Mouse (Mus musculus): ENCODE measurements around the gene Ak5. TPM values are rescaled to one million over a fixed set of nuclear protein-coding genes. Genes with fewer than 3 reads are reported as not detected.

The Ak5 gene
- polyA plus RNA-seq, 1 experiment from 2014 or later = 7.1 TPM

DNA sequence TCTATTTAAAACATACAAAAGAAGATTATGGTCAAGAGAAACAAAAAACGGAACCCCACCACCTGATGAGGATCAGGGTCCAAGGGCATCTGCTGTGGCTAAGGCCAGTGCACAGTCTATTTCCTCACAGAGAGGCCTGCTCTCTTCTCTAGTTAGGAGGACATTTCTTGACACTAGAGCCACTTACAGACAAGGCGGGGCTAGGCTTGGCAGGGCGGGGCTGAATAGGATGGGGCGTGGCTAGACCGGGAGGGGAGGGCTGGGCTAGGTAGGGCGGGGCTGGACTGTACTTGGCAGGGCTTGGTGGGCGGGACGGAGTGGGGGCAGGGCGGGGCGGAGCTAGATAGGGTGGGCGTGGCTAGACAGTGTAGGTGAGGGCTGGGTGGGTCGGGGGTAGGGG, 110.5 kb downstream of the Ak5 start:
- H3K9ac ChIP-seq (replicated peaks) = no peak overlapping the region
- H3K27me3 ChIP-seq = no peaks in the 10 kb centered on the region
- no peaks in the 10 kb centered on the region for H3K36me3 ChIP-seq
- no peak overlapping the region for H3K27ac ChIP-seq (replicated peaks)
- no peak for ATAC-seq (replicated peaks)
- no peak overlapping the region for H3K4me3 ChIP-seq
- WGBS = 47% methylated on average over 12 of the region's 12 CpGs
- no peaks in the 10 kb centered on the region for H3K4me1 ChIP-seq
- no peaks in the 10 kb centered on the region for H3K9me3 ChIP-seq
- H3K4me2 ChIP-seq (replicated peaks) = no peak overlapping the region

DNA sequence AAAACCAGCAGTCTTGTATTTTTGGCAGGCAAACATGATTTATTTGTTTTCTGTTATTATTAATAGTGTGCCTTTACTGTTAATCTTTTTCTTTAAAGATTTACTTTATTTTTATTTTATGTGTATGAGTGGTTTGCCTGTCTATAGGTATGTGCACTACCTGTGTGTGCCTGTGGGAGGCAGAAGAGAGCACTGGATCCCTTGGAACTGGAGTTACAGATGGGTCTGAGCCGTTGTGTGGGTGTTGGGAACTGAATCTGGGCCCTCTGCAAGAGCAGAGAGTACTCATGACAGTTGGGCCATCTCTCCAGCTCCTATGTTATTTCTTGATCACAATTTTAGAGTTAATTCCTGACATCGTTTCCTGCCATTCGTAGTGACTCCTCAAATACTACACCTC, 111.2 kb downstream of the Ak5 start:
- no peak overlapping the region for H3K4me3 ChIP-seq
- WGBS = 92% methylated on average over 3 of the region's 3 CpGs
- no peak overlapping the region for H3K4me2 ChIP-seq (replicated peaks)
- H3K9ac ChIP-seq (replicated peaks) = no peak overlapping the region
- no peak for ATAC-seq (replicated peaks)
- no peaks in the 10 kb centered on the region for H3K27me3 ChIP-seq
- H3K4me1 ChIP-seq = no peaks in the 10 kb centered on the region
- H3K27ac ChIP-seq (replicated peaks) = no peak overlapping the region
- no peaks in the 10 kb centered on the region for H3K36me3 ChIP-seq
- no peaks in the 10 kb centered on the region for H3K9me3 ChIP-seq

DNA sequence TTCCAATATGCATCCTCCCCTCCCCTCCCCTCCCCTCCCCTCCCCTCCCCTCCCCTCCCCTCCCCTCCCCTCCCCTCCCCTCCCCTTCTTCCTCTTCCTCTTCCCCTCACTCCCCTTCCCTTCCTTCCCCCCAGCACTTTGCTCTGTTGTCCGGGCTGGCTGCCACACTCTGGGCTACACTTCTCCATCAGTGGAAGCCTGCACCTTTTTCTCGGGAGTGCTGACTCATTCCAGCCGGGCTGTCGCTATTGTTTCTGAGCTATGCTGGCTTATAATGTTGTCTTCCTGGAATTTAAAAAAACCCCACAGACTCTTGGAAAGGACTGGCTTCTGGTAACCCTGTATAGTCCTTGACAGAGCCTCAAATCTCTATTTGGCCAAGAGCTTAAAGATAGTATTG, 111.7 kb downstream of the Ak5 start:
- Histone ChIP-seq H3K4me3 (no peak overlapping the region), H3K4me2 (replicated peaks) (no peak overlapping the region), H3K9me3 (no peaks in the 10 kb centered on the region), H3K27me3 (no peaks in the 10 kb centered on the region), H3K4me1 (no peaks in the 10 kb centered on the region), H3K27ac (replicated peaks) (no peak overlapping the region), H3K9ac (replicated peaks) (no peak overlapping the region), H3K36me3 (no peaks in the 10 kb centered on the region)
- WGBS = 64% methylated on average over 3 of the region's 4 CpGs
- no peak for ATAC-seq (replicated peaks)

DNA sequence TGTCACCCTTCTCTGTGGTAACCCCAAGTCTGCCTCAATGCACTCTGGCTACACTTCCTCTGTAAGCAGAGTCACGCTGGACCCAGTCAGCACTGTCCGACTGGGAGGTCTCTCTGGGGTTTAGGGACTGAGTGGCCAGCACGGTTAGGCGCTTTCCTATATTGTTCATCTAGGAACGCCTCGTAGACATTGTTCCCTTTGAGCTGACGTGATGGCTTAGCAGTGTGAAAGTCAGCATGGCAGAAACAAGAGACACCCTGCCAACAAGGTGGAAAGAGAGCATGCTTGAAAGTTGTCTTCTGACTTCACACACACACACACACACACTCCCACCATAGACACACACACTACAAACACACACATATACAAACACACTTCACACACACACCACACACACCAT, 112.9 kb downstream of the Ak5 start:
- no peak overlapping the region for H3K9ac ChIP-seq (replicated peaks)
- no peaks in the 10 kb centered on the region for H3K4me1 ChIP-seq
- H3K27me3 ChIP-seq = no peaks in the 10 kb centered on the region
- WGBS = 40% methylated on average over 7 of the region's 7 CpGs
- no peak for ATAC-seq (replicated peaks)
- no peaks in the 10 kb centered on the region for H3K9me3 ChIP-seq
- H3K4me3 ChIP-seq = no peak overlapping the region
- H3K4me2 ChIP-seq (replicated peaks) = no peak overlapping the region
- no peaks in the 10 kb centered on the region for H3K36me3 ChIP-seq
- no peak overlapping the region for H3K27ac ChIP-seq (replicated peaks)

DNA sequence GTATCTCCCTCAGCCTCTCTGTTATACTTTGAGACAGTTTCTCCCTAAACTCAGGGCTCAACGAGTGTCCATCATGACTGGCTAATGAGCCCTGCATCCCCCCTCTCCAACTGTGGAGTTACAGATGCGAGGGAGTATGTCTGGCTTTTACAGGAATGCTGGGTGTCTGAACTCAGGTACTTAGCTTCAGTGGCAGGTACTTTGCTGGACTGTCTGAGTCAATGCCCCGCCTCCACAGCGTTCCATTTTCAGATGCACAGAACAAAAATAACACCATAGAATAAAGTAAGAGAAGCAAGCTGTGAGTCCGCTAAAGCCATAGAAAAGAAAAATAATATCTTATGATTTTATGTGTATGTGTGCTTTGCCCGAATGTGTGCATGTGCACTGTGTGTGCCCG, 113.8 kb downstream of the Ak5 start:
- H3K4me1 ChIP-seq = no peaks in the 10 kb centered on the region
- H3K36me3 ChIP-seq = no peaks in the 10 kb centered on the region
- H3K4me2 ChIP-seq (replicated peaks) = no peak overlapping the region
- H3K27me3 ChIP-seq = no peaks in the 10 kb centered on the region
- no peak for ATAC-seq (replicated peaks)
- H3K9ac ChIP-seq (replicated peaks) = no peak overlapping the region
- H3K27ac ChIP-seq (replicated peaks) = no peak overlapping the region
- no peak overlapping the region for H3K4me3 ChIP-seq
- H3K9me3 ChIP-seq = no peaks in the 10 kb centered on the region
- whole genome bisulfite sequencing = 92% methylated on average over 7 of the region's 7 CpGs

DNA sequence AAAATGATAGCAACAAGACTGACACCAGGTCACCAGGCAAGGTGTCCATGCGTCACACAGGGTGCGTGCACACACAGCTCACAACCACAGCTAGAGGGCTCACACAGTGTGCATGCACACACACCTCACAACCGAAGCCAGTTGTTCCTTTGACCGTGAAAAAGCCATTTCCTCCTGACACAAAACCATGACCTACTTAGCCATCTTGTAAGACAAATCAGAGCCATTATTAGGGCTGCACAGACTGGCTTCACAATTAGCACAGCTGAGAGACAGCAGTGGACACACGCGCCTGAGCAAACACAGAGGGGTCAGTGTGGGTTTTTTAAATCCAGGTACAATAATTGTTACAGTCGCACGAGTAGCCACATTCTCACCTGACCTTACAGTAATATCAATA, 115.5 kb downstream of the Ak5 start:
- no peak overlapping the region for H3K4me2 ChIP-seq (replicated peaks)
- no peak for ATAC-seq (replicated peaks)
- no peaks in the 10 kb centered on the region for H3K4me1 ChIP-seq
- no peak overlapping the region for H3K4me3 ChIP-seq
- no peak overlapping the region for H3K9ac ChIP-seq (replicated peaks)
- H3K36me3 ChIP-seq = no peaks in the 10 kb centered on the region
- no peaks in the 10 kb centered on the region for H3K27me3 ChIP-seq
- no peaks in the 10 kb centered on the region for H3K9me3 ChIP-seq
- H3K27ac ChIP-seq (replicated peaks) = no peak overlapping the region
- WGBS = 84% methylated on average over 8 of the region's 8 CpGs

DNA sequence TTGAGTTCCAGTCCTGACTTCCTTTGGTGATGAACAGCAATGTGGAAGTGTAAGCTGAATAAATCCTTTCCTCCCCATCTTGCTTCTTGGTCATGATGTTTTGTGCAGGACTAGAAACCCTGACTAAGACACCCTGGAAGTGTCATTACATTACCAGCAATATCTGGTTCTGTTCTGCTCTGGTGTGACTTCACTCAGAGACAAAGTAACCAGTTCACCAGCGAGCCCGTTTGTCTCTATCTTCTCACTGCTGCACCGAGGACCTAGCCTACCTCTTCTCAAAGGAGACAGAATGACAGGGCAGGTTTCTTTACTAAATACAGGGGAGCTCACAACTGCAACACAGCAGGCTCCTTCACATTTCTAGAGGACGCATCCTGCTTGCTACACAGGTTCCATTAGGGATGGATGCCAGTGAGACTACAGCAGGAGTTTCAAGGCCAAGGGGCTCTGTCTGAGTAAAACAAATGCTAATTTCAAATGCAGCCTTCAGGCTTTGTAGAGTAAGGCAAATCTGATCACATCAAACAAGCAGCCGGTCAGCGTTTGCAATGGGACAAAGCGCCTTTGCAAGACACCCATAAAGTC, 117.5 kb downstream of the Ak5 start:
- H3K4me2 ChIP-seq (replicated peaks) = no peak overlapping the region
- no peaks in the 10 kb centered on the region for H3K4me1 ChIP-seq
- ATAC-seq (replicated peaks) = no peak
- no peaks in the 10 kb centered on the region for H3K9me3 ChIP-seq
- no peak overlapping the region for H3K9ac ChIP-seq (replicated peaks)
- 85% methylated on average over 7 of the region's 7 CpGs for WGBS
- no peaks in the 10 kb centered on the region for H3K36me3 ChIP-seq
- no peak overlapping the region for H3K4me3 ChIP-seq
- H3K27me3 ChIP-seq = no peaks in the 10 kb centered on the region
- no peak overlapping the region for H3K27ac ChIP-seq (replicated peaks)

DNA sequence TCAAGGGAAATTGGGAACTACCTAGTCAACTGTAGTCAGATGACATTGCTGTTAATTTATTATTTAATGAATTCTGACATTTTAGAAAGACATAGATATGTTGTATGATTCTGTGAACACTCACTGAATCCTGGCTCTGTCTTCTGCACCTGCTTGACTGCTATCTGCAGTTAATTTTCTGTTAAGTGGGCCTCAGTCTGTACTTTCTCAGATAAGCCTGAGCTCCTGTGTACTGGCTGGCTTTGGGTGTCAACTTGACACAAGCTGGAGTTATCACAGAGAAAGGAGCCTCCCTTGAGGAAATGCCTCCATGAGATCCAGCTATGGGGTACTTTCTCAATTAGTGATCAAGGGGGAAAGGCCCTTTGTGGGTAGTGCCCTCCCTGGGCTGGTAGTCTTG, 118.1 kb downstream of the Ak5 start:
- H3K36me3 ChIP-seq = no peaks in the 10 kb centered on the region
- H3K27ac ChIP-seq (replicated peaks) = no peak overlapping the region
- no peaks in the 10 kb centered on the region for H3K4me1 ChIP-seq
- no peaks in the 10 kb centered on the region for H3K27me3 ChIP-seq
- H3K4me3 ChIP-seq = no peak overlapping the region
- no peak for ATAC-seq (replicated peaks)
- no peak overlapping the region for H3K9ac ChIP-seq (replicated peaks)
- no peaks in the 10 kb centered on the region for H3K9me3 ChIP-seq
- no peak overlapping the region for H3K4me2 ChIP-seq (replicated peaks)

DNA sequence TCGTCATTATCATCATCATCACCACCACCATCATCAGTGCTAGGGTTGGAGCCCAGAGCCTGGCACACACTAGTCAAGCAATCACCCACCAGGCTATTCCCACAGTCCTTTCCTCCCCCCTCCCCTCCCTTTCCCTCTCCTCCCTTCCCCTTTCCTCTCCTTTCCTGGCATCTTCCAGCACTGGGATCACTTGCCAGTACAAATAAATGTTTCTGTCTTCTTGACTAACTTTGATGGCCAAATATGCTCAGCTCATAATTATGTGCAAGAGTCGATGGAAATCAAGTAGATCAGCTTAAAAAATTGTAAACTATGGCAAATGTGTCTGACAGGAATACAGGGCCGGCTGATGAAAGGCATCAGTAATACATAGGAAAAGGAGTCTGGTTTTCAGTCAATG, 123.2 kb downstream of the Ak5 start:
- no peak overlapping the region for H3K4me3 ChIP-seq
- no peak overlapping the region for H3K27ac ChIP-seq (replicated peaks)
- no peak for ATAC-seq (replicated peaks)
- no peaks in the 10 kb centered on the region for H3K36me3 ChIP-seq
- H3K9me3 ChIP-seq = no peaks in the 10 kb centered on the region
- no peaks in the 10 kb centered on the region for H3K27me3 ChIP-seq
- H3K4me2 ChIP-seq (replicated peaks) = no peak overlapping the region
- WGBS = 80% methylated on average over 3 of the region's 3 CpGs
- no peak overlapping the region for H3K9ac ChIP-seq (replicated peaks)
- no peaks in the 10 kb centered on the region for H3K4me1 ChIP-seq

DNA sequence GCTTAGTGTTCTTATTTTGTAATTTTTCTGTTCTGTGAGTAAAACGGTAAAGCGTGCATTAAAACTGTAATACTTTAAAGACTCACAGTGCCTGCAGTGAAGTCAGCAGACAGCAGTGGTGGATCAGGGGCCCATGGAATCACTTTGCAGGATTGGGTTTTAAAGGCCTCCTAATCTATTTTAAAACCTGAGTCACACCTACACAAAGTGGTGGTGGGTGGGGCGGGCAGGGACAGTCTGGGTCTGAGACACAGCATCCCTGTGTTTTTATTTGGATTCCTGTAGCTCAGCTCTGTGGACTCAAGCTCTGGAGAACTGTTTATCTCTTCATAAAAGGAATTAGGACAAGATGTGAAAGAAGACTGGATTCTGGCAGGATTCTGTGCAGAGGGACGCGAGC, 125.9 kb downstream of the Ak5 start:
- Histone ChIP-seq H3K4me3 (no peak overlapping the region), H3K4me1 (no peaks in the 10 kb centered on the region), H3K27ac (replicated peaks) (no peak overlapping the region), H3K36me3 (no peaks in the 10 kb centered on the region), H3K9me3 (no peaks in the 10 kb centered on the region), H3K27me3 (no peaks in the 10 kb centered on the region), H3K9ac (replicated peaks) (no peak overlapping the region), H3K4me2 (replicated peaks) (no peak overlapping the region)
- no peak for ATAC-seq (replicated peaks)
- WGBS = 68% methylated on average over 5 of the region's 5 CpGs

DNA sequence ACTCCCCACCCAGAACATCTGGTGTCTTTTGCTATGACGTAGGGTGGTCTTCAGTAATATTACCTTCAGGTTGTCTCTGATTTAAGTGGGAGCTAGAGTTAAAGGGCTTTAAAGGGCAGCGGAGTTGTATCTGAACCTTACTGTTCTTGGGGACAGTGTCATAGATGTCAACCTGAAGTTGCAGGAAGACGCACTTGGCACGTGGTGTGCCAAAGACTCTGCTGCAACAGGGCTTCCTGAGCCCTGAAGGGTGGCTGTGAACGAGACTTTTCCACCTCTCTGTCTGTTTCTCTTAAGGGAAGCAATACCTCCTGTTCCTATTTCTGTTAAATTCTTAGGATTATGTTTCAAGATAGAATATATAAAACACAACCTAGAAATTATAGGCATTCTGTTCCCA, 137.8 kb downstream of the Ak5 start:
- 89% methylated on average over 5 of the region's 5 CpGs for WGBS
- no peaks in the 10 kb centered on the region for H3K27me3 ChIP-seq
- no peak overlapping the region for H3K9ac ChIP-seq (replicated peaks)
- H3K27ac ChIP-seq (replicated peaks) = no peak overlapping the region
- no peak overlapping the region for H3K4me2 ChIP-seq (replicated peaks)
- no peaks in the 10 kb centered on the region for H3K9me3 ChIP-seq
- no peaks in the 10 kb centered on the region for H3K36me3 ChIP-seq
- no peaks in the 10 kb centered on the region for H3K4me1 ChIP-seq
- H3K4me3 ChIP-seq = no peak overlapping the region
- no peak for ATAC-seq (replicated peaks)

DNA sequence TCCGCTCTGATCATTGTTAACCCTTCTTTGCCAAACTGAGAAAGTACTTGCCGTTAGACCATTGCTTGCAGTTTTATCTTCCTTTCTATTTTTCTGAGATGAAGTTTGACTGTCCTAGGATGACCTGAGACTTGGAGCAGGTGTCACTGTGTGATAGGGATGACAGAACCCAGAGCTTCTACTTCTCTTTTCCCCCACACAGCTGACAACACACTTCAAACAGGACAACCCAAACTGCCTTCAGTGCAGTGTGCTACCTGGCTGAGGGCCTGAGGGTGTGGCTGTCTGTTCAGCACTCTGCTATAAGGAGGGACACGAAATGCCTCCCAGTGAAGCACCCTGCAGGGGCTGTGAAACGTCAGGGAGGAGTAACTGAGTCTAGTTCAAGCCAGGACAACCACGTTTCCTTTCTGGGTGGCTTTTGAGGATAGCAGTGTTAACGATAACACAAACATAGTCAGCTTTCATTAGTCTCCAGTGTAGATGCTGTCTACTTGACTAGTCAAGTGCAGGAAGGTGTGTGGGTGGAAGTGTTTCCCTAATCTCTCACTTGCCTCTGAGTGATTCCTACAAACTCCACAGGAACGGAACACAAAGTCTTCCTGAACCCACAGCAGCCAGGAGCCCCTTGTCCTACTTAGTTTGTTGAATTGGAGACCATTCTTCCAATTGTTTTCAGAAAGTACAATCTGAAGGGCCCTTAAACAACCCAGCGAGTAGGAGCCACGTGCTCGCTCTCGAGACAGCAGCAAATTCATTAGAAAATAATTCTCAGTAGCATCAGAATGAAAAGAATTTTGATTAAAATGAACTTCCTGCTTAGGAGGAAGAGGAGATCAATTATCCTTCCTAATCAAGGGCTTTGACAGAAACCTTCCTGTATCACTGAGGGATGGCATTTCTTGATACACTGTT, 138.8 kb downstream of the Ak5 start:
- no peak for ATAC-seq (replicated peaks)
- WGBS = 74% methylated on average over 11 of the region's 11 CpGs
- Histone ChIP-seq H3K27ac (replicated peaks) (no peak overlapping the region), H3K4me3 (no peak overlapping the region), H3K9me3 (no peaks in the 10 kb centered on the region), H3K36me3 (no peaks in the 10 kb centered on the region), H3K27me3 (no peaks in the 10 kb centered on the region), H3K9ac (replicated peaks) (no peak overlapping the region), H3K4me2 (replicated peaks) (no peak overlapping the region), H3K4me1 (no peaks in the 10 kb centered on the region)

DNA sequence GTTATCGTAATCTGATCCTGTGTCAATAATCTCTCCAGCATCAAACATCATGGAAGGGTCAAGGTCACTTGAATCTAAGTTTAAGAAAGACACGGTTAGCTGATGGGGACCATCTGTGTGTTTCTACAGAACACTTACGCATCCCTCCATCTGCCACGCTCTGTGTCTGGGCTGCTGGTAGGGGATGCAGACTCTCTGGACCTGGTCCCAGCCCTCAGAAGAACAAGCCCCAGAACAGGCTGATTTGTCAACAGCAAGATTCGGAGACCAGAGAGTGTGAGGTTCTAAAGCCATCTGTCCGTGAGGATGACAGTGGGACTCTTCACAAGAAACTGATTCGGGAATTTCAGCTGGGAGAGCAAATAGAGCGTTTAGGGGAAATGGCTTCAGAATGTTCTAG, 141.4 kb downstream of the Ak5 start:
- no peak overlapping the region for H3K4me2 ChIP-seq (replicated peaks)
- H3K9me3 ChIP-seq = no peaks in the 10 kb centered on the region
- 78% methylated on average over 8 of the region's 8 CpGs for WGBS
- H3K27me3 ChIP-seq = no peaks in the 10 kb centered on the region
- ATAC-seq (replicated peaks) = no peak
- H3K9ac ChIP-seq (replicated peaks) = no peak overlapping the region
- H3K27ac ChIP-seq (replicated peaks) = no peak overlapping the region
- no peaks in the 10 kb centered on the region for H3K36me3 ChIP-seq
- no peaks in the 10 kb centered on the region for H3K4me1 ChIP-seq
- no peak overlapping the region for H3K4me3 ChIP-seq
